Mouse (Mus musculus) yolk sac, embryonic 10.5 days (tissue): ENCODE measurements around the gene Slamf9.

Source experiments
- DNase-seq: peaks from one replicate; pipeline ENCODE4 v3.0.0-alpha.2; 2017; ENCODE audit warnings: low spot score

Slamf9 gene

DNA sequence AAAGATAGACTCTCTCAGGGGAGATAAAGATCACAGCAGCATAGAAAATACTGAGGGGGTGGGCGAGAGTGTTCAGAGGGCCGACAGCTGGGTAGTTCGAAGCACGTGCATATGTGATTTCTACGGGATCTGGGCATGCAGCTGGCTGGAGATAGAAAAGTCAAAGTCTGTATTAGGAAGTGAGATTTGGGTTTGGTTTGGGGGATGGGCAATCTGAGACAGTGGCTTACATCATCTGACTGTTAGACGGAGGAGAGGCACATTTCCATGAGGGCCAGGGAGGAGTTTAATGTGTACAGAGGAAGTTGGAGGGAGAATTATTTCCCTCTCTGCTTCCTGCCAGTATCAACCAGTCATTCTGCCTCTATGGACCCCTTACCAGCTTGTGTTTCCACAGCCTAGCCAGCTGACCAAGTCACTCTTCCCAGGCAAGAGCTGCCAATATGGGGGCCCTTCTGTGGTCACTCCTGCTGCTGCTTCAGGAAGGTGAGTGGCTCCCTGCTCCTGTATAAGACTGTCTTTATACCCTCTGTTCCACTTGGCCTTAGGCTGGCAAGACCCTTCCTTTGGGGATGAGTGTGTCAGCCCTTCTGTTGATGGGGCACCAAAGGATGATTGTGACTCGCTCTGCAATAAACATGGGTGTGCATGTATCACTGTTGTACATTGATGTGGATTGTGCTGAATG is at the start of gene Slamf9:
Gene Slamf9, plus strand, starts transcription at position 305 of the 688 bp plus-strand sequence.
- DNase-seq = no peak

DNA sequence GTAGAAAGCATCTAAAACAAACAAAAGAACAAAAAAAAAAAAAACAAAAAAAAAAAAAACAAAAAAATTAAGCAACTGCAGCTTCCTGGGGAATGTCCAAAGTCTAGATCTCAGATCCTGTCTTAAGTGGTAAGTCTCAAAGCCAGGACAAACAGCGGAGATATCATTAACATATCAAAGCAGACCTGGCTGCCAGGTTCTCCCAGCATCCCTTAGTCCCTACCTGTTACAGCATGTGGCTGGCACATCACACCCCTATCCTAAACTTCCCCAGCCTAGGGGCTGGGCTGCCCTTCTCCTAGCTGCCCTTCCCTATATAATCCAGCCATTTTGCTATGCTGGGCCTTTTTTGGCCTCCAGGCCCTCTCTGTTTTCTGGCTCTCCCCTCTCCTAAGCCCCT is 48.7 kb upstream of the Slamf9 start:
- no peak for DNase-seq

DNA sequence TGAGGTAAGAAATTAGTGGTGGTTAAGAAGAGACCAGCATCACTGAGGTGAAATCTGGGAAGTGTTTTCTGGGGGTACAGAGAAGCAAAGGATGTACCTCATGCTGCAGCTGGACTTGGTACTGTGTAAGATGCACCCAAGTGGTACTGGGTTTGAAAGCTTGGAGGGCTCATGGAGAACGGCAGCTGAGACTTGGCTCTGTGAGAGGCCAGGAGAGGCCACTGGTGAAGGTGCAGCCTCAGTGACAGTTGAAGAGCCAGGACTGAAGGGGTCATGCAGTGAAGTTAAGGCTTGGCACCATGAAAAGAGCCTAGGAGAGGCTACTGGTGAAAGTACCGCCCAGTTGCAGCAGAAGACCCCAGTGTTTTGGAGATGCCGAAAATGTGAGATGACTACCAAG is 47.3 kb upstream of the Slamf9 start:
- DNase-seq = no peak

DNA sequence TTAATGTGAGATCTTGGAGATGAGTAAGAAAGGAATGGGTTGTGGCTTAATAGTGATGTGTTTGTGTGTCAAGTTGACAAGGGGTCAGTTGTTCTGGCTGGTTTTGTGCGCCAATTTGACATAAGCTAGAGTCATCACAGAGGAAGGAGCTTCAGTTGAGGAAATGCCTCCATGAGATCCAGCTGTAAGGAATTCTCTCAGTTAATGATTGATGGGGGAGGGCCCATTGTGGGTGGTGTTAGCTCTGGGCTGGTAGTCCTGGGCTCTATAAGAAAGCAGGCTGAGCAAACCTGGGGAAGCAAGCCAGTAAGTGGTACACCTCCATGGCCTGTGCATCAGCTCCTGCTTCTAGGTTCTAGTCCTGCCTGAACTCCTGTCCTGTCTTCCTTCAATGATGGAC is 46.5 kb upstream of the Slamf9 start:
- DNase-seq = peak; percentile 44

DNA sequence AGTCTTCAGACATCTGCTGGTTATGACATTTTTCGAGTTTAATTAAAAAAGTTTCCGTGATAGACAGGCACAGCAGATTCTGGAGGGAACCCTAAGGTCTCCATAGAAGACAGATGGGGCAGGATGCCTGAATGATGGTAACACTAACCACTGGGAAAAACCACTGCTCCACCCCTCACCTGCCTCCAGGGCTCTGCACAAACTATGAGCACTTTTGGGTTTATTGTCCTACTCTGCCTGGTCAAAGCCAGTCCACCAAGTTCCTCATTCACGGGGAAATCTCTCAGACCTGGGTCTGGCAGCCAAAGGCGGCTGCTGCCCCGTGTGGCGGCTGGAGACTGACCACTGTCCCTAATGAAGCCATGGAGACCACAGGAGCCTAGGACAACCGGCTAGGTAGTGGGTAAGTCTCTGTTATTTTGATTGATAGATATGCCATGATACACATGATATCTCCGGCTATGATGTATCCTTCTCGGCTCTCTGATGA is 44.4 kb upstream of the Slamf9 start:
- DNase-seq = no peak

DNA sequence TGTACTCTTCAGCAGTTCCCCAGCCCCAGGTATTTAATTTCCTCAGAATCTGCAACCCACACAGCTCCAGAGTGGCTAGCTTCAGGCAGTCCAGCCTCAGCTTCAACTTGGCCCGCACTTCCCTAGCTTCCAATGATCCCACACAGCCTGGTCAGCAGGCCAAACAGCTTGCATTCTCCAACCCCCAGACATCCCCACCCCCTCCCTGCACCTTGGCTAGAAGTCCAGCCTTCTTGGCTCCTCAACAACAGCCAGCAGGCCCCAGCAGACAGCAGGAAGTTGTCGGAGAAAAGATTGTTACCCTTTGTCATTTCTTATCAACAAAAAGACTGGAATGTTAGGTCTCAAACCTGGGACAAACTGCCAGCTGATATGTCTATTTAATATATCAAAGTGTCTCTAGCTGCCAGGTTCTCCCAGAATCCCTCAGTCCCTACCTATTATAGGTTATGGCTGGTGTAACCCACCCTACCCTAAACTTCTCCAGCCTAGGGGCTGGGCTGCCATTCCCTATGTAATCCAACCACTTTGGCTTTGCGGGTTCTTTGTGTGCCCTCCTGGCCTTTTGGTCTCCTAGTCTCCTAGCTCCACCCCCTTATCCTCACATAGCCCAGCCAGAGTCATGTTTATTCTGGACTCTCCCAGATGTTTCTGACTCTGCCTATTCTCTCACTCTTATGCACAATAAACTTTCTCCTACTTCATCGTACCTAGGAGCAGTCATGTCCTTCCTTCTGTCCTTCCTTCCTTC is 43.1 kb upstream of the Slamf9 start:
- DNase-seq = peak; percentile 73

DNA sequence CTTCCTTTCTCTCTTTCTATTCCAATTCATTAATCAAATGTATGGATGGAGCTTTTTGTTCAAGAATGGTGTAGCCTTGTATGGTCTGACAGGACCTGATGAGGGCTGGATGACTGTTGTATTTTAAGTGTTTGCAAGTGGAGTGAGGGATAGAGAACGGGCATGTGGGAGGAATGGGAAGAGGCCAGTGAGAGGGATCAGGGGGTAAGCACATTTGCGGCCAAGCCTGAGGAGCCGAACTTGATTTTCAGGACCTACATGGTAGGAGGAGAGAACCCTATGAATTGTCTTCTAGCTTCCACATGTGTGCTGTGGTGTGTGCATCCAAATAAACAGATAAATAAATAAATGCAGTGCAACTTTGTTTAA is 42.6 kb upstream of the Slamf9 start:
- no peak for DNase-seq

DNA sequence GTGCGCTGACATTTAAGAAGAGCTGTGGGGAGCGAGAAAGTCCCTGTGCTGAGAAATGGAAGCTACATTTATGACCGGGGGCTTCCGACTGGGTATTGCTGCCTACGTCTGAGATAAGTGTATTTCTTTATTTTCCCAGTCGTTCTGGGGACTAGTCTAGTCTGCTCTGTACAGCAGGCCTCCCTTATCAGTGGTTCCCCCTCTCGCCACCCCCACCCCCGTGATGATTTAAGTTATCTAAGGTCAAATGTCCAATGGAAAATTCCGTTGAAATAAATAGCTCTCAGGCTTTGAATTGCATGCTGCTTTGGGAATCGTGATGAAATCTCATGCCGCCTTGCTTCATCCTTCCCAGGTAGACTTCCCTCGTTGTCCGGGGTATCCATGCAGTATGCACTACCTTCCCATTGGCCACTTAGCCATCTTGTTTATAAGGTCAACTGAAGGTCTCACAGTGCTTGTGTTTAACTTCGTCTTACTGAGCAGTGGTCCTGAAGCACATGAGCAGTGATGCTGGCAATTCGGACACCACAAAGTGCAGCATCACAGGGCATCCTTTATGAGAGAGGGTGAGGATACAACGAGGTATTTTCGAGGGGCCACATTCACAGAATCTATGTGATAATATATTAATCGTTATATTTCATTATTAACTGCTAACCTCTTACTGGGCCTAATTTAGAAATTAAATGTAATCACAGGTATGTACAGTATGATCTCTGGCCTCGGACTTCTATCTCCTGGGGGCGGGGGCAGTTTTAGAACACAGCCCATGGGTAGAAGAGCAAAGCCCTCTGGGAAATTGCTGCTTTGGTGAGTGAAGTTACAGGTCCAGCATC is 41.9 kb upstream of the Slamf9 start:
- peak; percentile 49 for DNase-seq

DNA sequence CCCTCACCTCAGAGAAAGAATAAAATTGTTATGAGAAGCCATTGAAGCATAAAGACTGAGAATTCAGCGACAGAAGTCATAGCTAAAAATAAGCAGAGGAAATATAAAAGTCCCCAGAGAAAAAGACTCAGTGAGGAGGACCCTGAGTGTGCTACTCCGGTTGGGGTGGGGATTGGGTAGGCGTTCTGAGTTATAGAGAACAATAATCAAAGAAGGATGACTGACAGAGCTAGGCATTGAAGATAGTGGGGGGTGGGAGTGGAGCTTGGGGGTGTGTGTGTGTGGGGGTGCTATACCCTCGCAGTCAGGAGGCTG is 41.4 kb upstream of the Slamf9 start:
- no peak for DNase-seq

DNA sequence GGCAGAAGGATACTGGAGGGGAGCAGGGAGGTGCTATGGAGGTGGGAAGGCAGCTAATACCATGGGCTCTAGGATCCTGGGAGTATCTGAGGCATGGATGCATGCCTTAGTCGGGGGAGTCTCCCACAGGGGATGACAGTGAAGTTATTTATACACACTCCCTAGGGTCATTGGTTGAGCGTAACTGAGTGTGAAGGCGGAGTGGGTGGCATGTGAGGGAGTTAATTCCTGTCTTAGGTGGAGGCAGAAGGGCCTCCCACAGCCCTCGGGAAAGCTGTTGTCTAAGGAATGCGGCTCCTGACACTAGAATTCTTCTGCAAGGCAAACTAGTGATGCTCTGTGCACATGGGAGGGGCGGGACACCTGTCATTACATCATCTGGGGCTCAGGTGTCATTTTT is 38.4 kb upstream of the Slamf9 start:
- no peak for DNase-seq

DNA sequence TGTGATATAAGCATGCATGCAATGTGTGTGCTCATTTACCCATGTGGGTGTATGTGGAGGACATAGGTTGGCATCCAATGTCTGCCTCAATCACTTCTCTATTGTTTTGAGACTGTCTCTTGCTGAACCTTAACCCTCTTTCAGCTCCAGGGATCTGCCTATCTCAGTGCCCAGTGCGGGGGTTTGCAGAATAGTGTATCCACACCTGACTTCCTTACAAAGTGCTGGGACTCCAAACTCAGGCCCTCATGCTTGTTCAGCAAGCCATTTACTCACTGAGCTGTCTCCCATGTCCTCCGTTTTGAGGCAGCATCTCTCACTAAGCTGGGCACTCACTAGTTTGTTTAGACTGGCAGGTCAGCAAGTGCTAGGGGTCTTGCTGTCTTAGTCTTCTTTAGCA is 36.5 kb upstream of the Slamf9 start:
- no peak for DNase-seq

DNA sequence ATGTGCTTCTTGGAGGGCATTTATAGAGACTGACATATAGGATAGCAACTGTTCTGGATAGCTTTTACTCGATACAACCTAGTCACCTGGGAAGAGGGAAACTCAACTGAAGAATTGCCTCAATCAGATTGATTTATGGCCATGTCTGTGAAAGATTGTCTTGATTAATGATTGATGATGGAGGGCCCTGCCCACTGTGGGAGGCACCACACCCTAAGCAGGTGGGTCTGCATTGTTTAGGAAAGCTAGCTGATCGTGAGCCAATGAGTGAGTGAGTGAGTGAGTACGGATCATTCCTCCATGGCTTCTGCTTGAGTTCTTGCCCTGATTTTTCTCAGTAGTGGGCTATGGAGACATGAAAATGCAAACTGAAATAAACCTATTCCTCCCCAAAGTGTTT is 34.6 kb upstream of the Slamf9 start:
- no peak for DNase-seq

DNA sequence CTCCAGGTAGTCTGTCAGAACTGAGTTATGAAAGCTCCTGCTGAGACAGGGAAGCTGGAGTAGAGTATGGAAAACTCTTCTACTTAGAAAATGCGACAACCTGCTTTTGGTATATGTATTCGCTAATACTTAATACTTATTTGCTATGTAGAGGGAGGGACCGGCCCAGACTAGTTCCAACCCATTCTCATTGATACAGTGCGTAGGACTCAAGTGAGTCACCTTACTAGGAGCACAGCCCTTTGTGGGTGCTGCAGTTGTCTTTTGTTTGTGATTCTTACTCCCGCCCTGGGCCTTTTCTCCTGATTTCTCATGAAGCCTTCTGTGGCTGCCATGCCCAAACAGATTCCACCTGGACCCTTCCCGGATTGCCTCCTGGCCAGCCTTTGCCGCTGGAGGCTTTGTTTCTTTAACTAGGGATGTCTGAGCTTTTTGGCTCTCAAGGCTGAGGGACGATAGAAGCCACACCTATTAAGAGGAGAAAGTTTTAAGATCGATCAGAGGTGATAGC is 33.2 kb upstream of the Slamf9 start:
- no peak for DNase-seq

DNA sequence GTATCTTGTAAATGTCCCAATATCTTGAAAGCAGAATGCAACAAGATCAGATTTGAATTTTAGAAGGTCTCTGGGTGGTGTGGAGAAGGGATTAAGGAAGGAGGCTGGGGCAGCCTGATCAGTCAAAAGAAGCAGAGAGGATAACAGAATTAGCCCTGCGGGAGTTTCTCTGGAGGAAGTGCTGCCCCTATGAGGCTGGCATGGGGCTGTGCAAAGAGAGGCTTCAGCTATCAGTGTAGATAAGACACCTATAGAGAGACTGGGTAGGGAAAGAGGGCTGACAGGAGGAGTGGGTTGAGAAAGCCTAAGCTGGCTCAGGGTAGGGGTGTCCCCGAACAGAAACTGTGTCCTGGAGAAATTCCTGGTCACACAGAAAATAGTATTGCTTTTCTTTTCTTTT is 24.9 kb upstream of the Slamf9 start:
- no peak for DNase-seq

DNA sequence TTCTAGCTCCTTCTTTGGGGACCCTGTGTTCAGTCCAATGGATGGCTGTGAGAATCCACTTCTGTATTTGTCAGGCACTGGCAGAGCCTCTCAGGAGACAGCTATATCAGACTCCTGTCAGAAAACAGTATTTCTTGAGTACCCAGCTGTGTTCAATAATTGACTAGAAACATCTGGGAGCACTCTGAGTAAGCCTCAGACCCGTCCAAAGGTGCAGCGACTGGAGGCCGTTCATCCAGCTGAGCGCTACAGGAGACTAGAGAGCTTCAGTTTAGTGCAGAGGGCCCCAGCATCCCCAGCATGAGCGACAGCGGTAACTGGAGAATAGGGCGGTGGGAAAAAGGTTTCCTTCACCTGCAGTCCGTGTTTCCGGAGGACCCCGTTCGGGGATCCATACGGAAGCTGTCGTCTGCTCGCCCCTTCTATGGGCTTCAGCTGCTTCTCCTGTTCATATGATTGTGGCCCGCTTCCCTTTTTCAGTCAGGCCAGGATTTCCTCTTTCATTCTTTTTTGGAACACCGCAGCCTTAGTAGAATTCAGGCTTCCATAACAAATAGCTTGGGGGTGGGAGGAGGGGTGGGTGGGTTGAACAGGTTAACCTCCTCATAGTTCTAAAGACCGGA is 24.2 kb upstream of the Slamf9 start:
- no peak for DNase-seq

DNA sequence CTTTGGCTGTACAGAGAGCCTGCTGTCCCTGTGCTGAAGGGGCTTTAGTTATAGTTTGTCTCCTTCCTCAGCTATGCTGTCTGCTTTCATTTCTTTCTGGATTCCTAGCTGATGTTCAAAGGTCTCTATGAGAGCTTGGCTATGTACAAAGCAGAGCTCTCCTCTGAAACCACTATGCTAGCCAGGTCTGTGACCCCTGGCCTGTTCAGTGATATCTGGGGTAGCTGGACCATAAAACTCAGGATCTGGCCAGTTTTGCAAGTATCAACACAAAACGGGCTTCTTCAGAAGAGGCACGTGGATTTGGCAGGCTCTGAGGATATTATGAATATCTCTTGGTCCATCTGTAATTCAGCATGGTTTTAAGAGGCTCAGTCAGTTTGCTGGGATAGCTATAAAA is 22.2 kb upstream of the Slamf9 start:
- peak; percentile 12 for DNase-seq

DNA sequence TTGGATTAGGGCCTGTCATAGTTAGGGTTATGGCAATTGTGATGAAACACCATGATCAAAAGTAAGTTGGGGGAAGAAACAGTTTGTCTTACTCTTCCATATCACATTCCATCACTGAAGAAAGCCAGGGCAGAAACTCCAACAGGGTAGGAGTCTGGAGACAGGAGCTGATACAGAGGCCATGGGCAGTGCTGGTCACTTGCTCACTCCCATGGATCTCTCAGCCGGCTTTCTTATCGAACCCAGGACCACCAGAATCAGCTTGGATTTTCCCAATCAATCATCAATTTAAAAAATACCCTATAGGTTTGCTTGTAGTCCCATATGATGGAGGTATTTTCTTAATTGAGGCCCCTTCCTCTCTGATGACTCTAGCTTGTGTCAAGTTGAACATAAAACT is 21.3 kb upstream of the Slamf9 start:
- no peak for DNase-seq

DNA sequence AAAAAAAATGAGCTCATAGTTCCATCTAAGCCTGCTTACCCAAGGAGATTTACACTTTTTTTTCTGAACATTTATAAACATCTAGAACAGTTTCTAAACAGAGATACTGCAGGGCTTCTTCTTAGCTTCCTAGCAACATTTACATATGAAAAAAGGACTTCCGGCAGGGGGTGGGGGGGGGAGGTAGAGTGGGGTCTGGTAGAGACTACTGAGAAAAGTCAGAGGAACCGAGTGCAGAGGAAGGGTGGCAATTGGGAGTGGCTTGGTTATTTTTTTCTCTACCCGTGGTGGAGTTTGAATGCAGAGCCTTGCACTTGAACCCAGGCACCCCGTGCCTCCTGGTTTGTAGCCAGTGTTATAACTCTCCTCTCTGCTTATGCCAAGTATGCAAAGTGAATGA is 19.7 kb upstream of the Slamf9 start:
- no peak for DNase-seq

DNA sequence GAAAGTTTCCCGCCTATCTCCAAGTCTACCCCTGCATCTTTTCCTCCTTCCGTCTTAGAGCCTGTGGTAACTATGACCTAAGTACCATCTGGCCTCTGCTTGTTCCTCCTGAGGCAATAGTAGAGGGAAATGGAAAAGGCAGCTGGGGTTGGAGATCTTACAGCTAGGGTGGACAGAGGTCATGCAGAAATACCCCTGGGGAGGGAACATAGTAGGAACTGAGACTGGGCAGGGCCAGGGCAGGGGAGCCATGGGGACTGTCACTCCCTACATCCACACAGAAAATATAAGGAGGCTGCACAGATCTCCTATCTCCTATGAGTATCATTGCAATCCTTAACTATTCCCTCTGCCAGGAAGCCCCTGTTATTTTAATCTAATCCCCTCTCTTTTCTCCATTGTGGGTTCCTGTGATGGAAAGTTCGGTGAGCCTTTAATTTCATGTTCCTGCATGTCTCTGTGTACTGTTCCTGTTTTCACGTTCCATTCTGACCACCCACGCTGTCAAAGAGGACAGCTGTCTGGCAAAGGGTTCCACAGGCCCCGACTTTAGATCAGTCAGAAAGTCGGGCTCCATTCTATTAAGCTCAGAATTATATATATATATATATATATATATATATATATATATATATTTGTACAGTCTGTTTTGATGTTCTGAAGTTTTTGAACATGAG is 19.0 kb upstream of the Slamf9 start:
- no peak for DNase-seq

DNA sequence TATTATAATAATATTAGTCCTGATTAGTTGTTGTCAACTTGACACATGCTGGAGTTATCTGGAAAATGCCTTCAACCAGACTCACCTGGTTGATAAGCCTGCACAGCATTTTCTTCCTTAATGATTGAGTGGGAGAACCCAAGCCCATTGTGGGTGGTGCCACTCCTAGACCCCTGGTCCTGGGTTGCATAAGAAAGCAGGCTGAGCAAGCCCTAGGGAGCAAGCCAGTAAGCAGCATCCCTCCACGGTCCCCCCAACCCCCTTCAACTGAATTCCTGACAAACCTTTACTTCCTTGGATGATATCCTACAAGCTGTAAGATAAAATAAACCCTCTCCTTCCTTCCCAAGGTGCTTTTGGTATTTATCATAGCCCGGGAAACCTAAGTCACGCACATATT is 18.0 kb upstream of the Slamf9 start:
- DNase-seq = no peak

DNA sequence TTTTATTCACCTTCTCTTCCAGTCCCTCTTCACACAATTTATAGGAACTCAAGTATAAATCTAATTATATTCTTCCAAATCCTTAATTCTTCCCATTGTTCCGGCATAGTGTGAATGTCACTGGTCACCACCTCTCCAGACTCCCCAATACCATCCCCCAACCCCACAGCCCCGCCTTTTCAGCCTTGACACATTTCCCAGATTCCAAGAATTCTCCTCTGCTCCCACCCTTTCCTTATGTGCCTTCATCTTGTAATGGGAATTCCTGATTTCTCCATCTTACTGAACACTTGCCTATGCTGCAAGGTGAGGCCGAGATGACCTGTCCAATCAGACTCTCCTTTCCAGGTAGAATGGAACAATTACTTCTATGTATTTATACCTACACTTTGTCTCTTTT is 17.1 kb upstream of the Slamf9 start:
- DNase-seq = no peak

DNA sequence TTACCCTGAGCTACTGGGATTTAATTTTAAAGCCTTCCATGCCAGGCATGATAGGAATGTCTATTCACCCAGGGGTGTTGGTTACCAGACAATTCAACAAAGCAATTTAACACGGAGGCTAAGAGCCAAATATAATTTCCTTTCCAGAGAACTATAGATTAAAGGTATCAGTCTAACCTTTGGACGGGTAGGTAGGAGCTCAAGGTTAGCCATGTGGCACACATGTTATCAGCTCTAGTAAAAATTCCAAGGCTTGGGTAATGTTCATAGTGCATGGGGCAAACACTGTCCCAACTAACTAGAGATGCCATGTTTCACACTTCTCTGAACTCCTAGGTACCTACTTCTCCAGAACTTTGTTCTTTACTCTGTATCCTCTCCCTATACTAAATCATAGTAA is 13.6 kb upstream of the Slamf9 start:
- no peak for DNase-seq
